Mouse (Mus musculus): Measurements from ENCODE around the gene Fiz1. TPM values are rescaled to one million over a fixed set of nuclear protein-coding genes. Genes with fewer than 3 reads are reported as not detected.

The Fiz1 gene
- polyA plus RNA-seq, 1 experiment from 2014 or later = 14.9 TPM

DNA sequence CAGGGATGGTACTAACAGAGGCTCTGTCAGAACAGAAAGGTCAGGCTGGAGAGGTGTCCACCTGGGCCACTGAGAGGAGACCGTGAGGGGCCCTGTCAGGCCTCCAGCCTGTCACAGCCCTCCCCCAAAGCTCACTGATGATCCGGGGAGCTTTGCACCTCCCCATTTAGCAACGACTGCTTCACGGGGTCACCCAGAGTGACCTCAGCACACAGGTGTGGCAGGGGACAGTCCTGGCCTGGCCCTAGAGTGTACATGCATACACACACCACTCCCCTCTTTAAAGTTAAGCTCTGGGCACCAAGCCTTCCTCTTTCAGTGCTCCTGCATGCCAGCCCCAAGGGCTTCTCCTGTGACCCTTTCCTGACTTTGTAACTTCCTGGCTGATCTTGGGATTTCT, 39.0 kb downstream of the Fiz1 start:
- TF ChIP-seq EP300 (optimal IDR thresholded peaks at IDR 0.05) = no peak
- no peak for TF ChIP-seq CTCF (IDR thresholded peaks at IDR 0.05; ENCODE audit: low read depth)
- no peaks in the 10 kb centered on the region for H3K36me3 ChIP-seq (ENCODE audit: control insufficient read depth, insufficient read depth, low read length)
- WGBS = 47% methylated on average over 4 of the region's 4 CpGs

DNA sequence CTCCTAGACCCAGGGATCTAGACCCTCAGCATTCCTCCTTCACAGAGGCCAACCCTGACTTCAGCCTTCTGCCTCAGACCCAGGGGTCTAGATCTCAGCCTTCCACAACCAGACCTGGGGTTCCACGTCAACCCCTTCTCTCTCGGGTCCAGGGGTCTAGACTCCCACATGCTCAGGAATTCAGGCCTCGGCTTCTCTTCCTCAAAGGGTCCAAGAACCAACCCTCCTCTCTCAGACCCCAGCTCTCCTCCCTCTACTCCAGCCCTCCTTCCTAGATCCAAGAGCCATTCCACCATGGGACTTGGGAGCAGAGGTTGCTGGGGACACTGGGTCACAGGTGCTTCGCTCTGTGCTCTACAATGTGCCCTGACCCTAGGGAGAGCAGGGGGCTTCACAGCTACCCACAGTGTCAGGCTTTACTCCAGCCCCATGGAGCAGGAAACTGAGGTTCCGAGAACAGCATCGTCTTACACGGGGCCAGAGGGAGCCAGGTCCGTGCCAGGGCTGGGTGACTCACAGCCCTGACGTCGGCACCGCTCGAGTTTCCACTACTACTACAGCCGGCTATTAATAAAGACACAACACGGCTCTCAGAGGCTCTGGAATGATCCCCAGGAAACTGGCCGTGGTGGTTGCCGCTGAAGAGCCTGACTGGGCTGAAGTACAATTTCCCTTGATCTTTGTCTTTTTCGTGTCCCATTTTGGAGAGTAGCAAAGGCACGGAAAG, 42.0 kb downstream of the Fiz1 start:
- Histone ChIP-seq H3K4me1 (replicated peaks; ENCODE audit: control insufficient read depth, insufficient read depth) (no peaks in the 10 kb centered on the region), H3K4me2 (replicated peaks; ENCODE audit: low read depth) (no peak overlapping the region), H3K27me3 (ENCODE audit: control insufficient read depth, insufficient read depth, low read length) (no peaks in the 10 kb centered on the region), H3K27ac (replicated peaks) (no peak overlapping the region), H3K9ac (ENCODE audit: low read length) (no peak overlapping the region), H3K36me3 (ENCODE audit: control insufficient read depth, insufficient read depth, low read length) (no peaks in the 10 kb centered on the region), H3K4me3 (ENCODE audit: low read depth, low read length) (no peak overlapping the region), H3K9me3 (ENCODE audit: control insufficient read depth, low read length) (no peaks in the 10 kb centered on the region)
- 63% methylated on average over 18 of the region's 18 CpGs for WGBS
- peak; percentile 65; the same call in 1 of the 2 replicates for ATAC-seq (ENCODE audit: low FRiP score, low TSS enrichment)
- TF ChIP-seq CTCF (IDR thresholded peaks at IDR 0.05; ENCODE audit: low read depth) = no peak
- no peak for TF ChIP-seq EP300 (optimal IDR thresholded peaks at IDR 0.05)
- DNase-seq (ENCODE audit: low spot score) = peak; percentile 32

More for the DNA sequence above, 39.0 kb downstream of the Fiz1 start:
- ATAC-seq (ENCODE audit: low FRiP score, low TSS enrichment) (0 out of 2 replicates have a peak, but pooled peaks have one; percentile 46), DNase-seq (ENCODE audit: low spot score) (no peak)
- Histone ChIP-seq H3K4me1 (replicated peaks; ENCODE audit: control insufficient read depth, insufficient read depth) (no peaks in the 10 kb centered on the region), H3K27ac (replicated peaks) (no peak overlapping the region), H3K27me3 (ENCODE audit: control insufficient read depth, insufficient read depth, low read length) (no peaks in the 10 kb centered on the region), H3K9ac (ENCODE audit: low read length) (no peak overlapping the region), H3K4me2 (replicated peaks; ENCODE audit: low read depth) (no peak overlapping the region), H3K4me3 (ENCODE audit: low read depth, low read length) (no peak overlapping the region), H3K9me3 (ENCODE audit: control insufficient read depth, low read length) (no peaks in the 10 kb centered on the region)

DNA sequence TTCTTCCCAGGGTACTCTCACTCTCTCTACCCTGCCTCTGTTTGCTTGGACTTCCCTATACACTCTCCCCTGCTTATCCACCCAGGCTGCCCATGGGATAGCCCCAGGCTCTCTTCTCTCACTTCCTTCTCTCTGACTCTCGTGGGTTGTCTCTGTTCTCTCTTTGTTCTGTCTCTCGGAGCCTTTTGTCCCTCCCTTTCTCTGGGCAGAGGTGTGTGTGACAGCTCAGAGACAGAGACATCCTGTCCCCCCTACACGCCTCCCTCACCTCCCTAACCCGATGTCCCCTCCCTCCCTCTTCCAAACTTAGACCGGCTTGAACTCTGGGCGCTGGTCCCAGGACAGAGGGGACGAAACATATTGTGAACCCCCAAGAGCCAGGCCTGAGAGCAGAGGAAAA, 42.8 kb downstream of the Fiz1 start:
- H3K36me3 ChIP-seq (ENCODE audit: control insufficient read depth, insufficient read depth, low read length) = no peaks in the 10 kb centered on the region
- no peaks in the 10 kb centered on the region for H3K27me3 ChIP-seq (ENCODE audit: control insufficient read depth, insufficient read depth, low read length)
- no peak for DNase-seq (ENCODE audit: low spot score)
- no peaks in the 10 kb centered on the region for H3K9me3 ChIP-seq (ENCODE audit: control insufficient read depth, low read length)
- H3K4me1 ChIP-seq (replicated peaks; ENCODE audit: control insufficient read depth, insufficient read depth) = no peaks in the 10 kb centered on the region
- H3K4me3 ChIP-seq (ENCODE audit: low read depth, low read length) = no peak overlapping the region
- WGBS = 25% methylated on average over 7 of the region's 7 CpGs
- H3K9ac ChIP-seq (ENCODE audit: low read length) = no peak overlapping the region
- no peak overlapping the region for H3K27ac ChIP-seq (replicated peaks)
- no peak for TF ChIP-seq CTCF (IDR thresholded peaks at IDR 0.05; ENCODE audit: low read depth)
- TF ChIP-seq EP300 (optimal IDR thresholded peaks at IDR 0.05) = no peak
- no peak for ATAC-seq (ENCODE audit: low FRiP score, low TSS enrichment)
- no peak overlapping the region for H3K4me2 ChIP-seq (replicated peaks; ENCODE audit: low read depth)

DNA sequence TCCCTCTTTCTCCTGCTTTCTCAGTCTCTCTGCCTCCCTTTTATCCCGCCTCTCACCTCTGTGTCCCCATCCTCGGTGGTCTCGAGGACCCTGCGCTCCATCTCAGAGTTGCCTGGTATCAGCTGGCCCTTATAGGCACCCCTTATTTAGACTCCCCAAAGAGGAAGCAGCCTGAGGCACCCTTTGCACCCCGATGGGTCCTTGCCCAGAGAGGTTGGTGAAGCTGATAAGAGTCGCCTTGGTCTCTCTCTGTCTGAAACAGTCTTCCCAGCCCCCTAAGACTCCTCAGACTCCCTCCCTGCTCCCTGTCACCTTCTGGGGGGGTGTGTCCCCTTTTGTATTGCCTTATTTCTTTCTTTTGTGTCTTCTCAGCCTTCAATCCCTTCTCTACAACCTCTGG, 43.4 kb downstream of the Fiz1 start, which contains the start of gene Sbk3:
TSS of gene Sbk3 (minus strand) at position 101 of the 400 bp plus-strand sequence.
- no peak within 1 kb of the TSS for H3K4me3 ChIP-seq (ENCODE audit: low read depth, low read length)
- no peak for DNase-seq (ENCODE audit: low spot score)
- H3K36me3 ChIP-seq (ENCODE audit: control insufficient read depth, insufficient read depth, low read length) = no peaks in the 10 kb centered on the region
- no peaks in the 10 kb centered on the region for H3K4me1 ChIP-seq (replicated peaks; ENCODE audit: control insufficient read depth, insufficient read depth)
- H3K4me2 ChIP-seq (replicated peaks; ENCODE audit: low read depth) = no peak within 1 kb of the TSS
- no peak within 1 kb of the TSS for H3K27ac ChIP-seq (replicated peaks)
- no peaks in the 10 kb centered on the region for H3K27me3 ChIP-seq (ENCODE audit: control insufficient read depth, insufficient read depth, low read length)
- ATAC-seq (ENCODE audit: low FRiP score, low TSS enrichment) = no peak
- H3K9me3 ChIP-seq (ENCODE audit: control insufficient read depth, low read length) = no peaks in the 10 kb centered on the region
- WGBS = 38% methylated on average over 6 of the region's 6 CpGs
- H3K9ac ChIP-seq (ENCODE audit: low read length) = no peak within 1 kb of the TSS
- TF ChIP-seq EP300 (optimal IDR thresholded peaks at IDR 0.05) (no peak), CTCF (IDR thresholded peaks at IDR 0.05; ENCODE audit: low read depth) (no peak)

DNA sequence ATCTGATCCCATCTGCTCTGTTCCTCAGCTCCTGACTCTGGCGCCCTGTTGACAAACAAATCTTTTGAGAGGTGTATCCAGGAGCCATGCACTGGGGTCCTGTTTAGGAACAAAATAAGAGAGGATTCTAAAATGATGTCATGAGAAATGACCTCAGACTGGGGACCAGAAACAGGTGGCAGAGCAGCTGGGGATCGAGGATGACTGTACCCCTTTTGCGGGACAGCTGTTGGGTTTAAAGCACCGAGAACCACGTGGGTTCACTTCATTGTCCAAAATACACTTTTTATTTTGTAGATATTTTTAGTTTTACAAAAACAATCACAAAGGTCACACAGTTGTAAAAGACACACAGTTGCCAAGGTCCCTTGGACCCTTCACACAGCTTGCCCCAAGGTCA, 49.5 kb downstream of the Fiz1 start:
- ATAC-seq (ENCODE audit: low FRiP score, low TSS enrichment) (no peak), DNase-seq (ENCODE audit: low spot score) (no peak)
- WGBS = 80% methylated on average over 5 of the region's 5 CpGs
- Histone ChIP-seq H3K9ac (ENCODE audit: low read length) (no peak overlapping the region), H3K4me3 (ENCODE audit: low read depth, low read length) (no peak overlapping the region), H3K4me2 (replicated peaks; ENCODE audit: low read depth) (no peak overlapping the region), H3K9me3 (ENCODE audit: control insufficient read depth, low read length) (no peaks in the 10 kb centered on the region), H3K36me3 (ENCODE audit: control insufficient read depth, insufficient read depth, low read length) (no peaks in the 10 kb centered on the region), H3K4me1 (replicated peaks; ENCODE audit: control insufficient read depth, insufficient read depth) (peaks cover 4% of the 10 kb centered on the region; the same call in 1 of the 2 replicates), H3K27me3 (ENCODE audit: control insufficient read depth, insufficient read depth, low read length) (no peaks in the 10 kb centered on the region), H3K27ac (replicated peaks) (no peak overlapping the region)
- TF ChIP-seq EP300 (optimal IDR thresholded peaks at IDR 0.05) (no peak), CTCF (IDR thresholded peaks at IDR 0.05; ENCODE audit: low read depth) (no peak)

DNA sequence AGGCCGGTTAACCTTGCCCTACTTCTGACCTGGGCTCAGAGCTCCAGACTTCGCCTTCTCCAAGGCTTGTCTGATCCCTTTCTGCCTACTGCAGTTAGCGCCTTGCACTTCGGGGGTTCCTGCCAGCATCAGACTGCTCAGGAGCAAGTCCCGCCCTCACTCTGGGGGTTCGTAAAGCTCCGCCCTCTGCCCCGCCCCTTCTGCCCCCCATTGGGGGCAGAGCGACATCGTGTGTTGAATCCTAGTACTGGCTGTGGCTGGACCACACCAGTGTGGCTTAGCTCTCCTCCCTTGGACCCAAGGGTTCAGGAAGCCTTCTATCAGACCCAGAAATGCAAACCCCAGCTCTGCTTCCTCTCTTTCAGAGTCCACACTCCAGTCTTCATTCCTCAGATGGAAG, 50.2 kb downstream of the Fiz1 start, which contains the start of gene Sbk2:
TSS of gene Sbk2 (minus strand) at position 135 of the 400 bp plus-strand sequence.
- peak; percentile 94 for ATAC-seq (ENCODE audit: low FRiP score, low TSS enrichment)
- H3K4me2 ChIP-seq (replicated peaks; ENCODE audit: low read depth) = peak within 1 kb of the TSS; percentile 31; the same call in 1 of the 2 replicates
- peak; percentile 86 for DNase-seq (ENCODE audit: low spot score)
- no peak within 1 kb of the TSS for H3K27ac ChIP-seq (replicated peaks)
- 0 out of 2 replicates have a peak within 1 kb of the TSS, but pooled peaks have one; percentile 8 for H3K9ac ChIP-seq (ENCODE audit: low read length)
- H3K4me1 ChIP-seq (replicated peaks; ENCODE audit: control insufficient read depth, insufficient read depth) = peaks cover 4% of the 10 kb centered on the region; the same call in 1 of the 2 replicates
- H3K27me3 ChIP-seq (ENCODE audit: control insufficient read depth, insufficient read depth, low read length) = no peaks in the 10 kb centered on the region
- WGBS = 3% methylated on average over 10 of the region's 10 CpGs
- no peaks in the 10 kb centered on the region for H3K9me3 ChIP-seq (ENCODE audit: control insufficient read depth, low read length)
- TF ChIP-seq CTCF (IDR thresholded peaks at IDR 0.05; ENCODE audit: low read depth) (peak; percentile 89), EP300 (optimal IDR thresholded peaks at IDR 0.05) (no peak)
- no peak within 1 kb of the TSS for H3K4me3 ChIP-seq (ENCODE audit: low read depth, low read length)
- no peaks in the 10 kb centered on the region for H3K36me3 ChIP-seq (ENCODE audit: control insufficient read depth, insufficient read depth, low read length)

Measured in stomach, postnatal 0 days (tissue).